Mouse (Mus musculus) MEL-GATA-1-ER (cell line): ENCODE results near the gene Diras1.
"Not testable (repeated sequence)": the region's sequence is repeated elsewhere in the genome, so short reads cannot be mapped to it uniquely, and the experiment has no call there.

Experiments
- DNase-seq: peaks from one replicate; pipeline ENCODE4 v3.0.0-alpha.2; 2012; ENCODE audit warnings: low read depth; ENCODE audit errors: extremely low read depth

Diras1 gene

GRCm38 (mm10) chr10:80999362-81000196, 25.9 kb downstream of the Diras1 start:
- DNase-seq, result peak; percentile 83

- peak; percentile 72 for DNase-seq
Observed at GRCm38 (mm10) chr10:80998778-80999177, 26.7 kb downstream of the Diras1 start.

- no peak for DNase-seq
Observed at GRCm38 (mm10) chr10:80998021-80998420, 27.4 kb downstream of the Diras1 start.

GRCm38 (mm10) chr10:80997332-80997731, 28.1 kb downstream of the Diras1 start:
- no peak for DNase-seq

DNA sequence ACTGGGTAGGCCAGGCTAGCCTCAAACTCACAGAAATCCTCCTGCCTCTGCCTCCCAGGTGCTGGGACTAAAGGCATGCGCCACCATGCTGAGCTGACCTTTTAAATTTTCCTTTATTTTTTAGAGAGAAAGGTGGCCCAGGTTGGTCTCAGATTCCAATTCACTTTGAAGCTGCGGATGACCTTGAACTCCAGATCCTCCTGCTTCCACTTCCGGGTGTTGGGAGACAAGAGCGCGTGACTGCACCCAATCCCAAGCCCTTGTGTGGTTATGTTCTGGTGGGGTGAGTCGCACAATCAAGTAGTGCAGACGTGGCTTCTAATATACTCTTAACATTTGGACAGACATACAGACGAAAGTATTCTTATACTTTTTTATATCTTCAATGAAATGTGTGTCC, 29.0 kb downstream of the Diras1 start:
- DNase-seq, result no peak

DNA sequence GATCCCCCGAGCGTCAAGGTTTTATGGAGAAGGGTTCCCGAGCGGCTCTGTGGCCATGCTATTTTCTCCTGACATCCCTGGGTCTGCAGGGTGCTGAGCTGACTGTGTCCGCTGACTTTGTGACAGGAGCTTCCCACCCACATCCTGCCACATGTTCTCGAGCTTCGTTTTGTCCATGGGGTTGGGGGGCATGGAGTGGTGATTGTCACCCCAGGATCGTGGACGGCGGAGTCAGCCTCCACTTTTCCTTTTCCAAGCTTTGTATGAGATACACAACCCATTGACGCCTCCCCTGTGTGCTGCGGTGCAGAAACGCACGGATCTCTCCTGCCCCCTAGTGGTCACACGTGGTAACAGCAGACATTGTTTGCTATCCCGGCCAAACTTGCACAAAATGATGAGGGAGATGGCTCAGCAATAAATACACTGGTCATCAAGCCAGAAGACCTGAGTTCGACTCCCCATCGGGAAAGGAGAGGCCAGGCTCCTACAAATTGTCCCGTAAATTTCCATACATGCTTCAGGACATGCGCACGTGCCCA, 30.3 kb downstream of the Diras1 start:
- peak; percentile 65 for DNase-seq

DNA sequence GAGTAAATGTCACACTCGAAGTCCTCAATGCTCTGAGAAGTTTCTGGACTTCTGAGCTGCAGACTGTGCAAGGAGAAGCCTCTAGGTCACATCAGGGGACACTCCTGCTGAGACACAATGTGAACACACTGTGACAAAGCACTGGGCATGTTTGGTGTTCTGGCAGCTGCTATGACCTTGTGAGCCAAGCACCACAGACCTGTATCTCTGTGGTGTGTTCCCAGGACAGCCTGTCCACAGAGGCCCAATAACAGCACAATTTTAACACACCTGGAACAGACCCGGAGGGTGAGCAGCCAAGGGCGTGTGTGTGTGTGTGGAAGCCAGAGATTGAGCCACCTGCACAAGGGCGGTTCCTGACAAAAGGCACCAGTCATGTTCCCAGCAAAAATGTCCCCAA, 30.8 kb downstream of the Diras1 start:
- no peak for DNase-seq

GRCm38 (mm10) chr10:80993276-80993675, 32.2 kb downstream of the Diras1 start:
- no peak for DNase-seq

DNA sequence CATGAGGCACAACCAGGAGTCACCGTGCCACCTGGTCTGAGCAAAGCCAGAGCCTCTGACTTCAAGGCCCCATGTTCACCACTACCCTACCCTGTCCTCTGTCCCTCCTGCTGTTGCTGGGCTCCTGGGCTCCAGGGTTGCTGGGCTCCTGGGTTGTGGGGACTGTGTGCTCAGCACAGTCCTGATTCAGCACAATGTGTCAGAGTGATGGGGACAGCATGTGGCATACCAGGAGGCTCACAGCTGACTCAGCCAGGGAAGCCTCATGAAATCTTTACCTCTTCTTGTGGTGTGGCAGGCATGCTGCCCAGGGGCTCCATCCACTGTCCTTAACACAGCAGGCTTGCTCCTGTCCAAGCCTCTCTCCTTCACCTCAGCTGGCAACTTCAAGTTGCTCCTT, 33.5 kb downstream of the Diras1 start:
- no peak for DNase-seq

DNA sequence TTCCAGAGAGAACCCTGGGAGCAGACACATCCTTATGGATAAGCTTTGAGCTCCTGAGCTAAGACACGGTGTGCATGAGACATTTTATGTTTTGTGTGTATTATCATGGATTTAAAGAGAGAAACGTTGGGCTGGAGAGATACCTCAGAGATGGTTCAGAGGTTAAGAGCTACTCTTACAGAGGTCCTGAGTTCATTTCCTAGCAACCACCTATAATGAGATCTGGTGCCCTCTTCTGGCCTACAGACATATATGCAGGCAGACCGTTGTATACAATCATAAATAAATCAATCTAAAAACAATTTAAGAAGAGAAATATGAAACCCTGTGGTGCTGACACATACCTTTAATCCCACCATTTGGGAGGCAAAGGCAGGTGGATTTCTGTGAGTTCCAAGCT, 34.5 kb downstream of the Diras1 start:
- no peak for DNase-seq

DNA sequence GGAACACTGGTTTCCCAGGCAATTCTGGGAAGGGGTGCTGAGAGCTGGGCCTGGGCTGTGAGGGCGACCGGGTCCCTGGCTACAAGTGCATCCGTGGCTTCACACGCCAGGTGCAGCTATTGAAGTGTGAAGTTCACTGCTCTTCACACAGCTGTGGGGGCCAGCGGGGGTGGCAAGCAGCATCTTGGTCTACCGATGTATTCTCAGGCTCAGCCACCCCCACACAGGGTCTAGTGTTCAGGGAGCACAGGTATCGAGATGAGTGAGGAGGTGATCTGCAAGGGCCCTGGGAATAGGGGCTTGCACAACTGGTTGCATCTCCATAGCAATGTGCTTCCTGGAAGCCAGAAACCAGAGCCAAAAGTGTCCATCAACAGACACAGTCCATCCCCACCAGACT, 35.1 kb downstream of the Diras1 start:
- no peak for DNase-seq

GRCm38 (mm10) chr10:80989854-80990253, 35.6 kb downstream of the Diras1 start:
- DNase-seq, result not testable (repeated sequence)

DNA sequence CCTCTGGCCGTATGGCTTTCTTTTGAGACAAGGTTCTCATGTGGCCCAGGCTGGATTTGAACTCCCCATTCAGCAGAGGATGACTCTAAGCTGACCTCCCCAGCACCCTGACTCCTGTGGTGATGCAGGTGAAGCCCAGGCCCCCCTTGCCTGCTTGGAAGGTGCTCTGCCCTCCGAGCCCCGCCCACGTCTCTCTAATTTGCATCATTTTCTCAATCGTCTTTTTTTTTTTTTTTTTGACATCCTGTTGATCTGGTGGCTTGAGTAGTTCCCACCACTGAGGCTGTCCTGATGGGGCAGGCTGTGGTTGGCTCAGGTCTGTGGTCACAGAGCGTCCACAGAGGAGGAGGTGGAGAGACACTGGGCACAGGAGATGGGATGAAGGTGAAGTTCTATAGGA, 36.0 kb downstream of the Diras1 start:
- no peak for DNase-seq

GRCm38 (mm10) chr10:80987709-80988441, 37.6 kb downstream of the Diras1 start:
- no peak for DNase-seq

GRCm38 (mm10) chr10:80986754-80987153, 38.7 kb downstream of the Diras1 start:
- DNase-seq, result no peak

DNA sequence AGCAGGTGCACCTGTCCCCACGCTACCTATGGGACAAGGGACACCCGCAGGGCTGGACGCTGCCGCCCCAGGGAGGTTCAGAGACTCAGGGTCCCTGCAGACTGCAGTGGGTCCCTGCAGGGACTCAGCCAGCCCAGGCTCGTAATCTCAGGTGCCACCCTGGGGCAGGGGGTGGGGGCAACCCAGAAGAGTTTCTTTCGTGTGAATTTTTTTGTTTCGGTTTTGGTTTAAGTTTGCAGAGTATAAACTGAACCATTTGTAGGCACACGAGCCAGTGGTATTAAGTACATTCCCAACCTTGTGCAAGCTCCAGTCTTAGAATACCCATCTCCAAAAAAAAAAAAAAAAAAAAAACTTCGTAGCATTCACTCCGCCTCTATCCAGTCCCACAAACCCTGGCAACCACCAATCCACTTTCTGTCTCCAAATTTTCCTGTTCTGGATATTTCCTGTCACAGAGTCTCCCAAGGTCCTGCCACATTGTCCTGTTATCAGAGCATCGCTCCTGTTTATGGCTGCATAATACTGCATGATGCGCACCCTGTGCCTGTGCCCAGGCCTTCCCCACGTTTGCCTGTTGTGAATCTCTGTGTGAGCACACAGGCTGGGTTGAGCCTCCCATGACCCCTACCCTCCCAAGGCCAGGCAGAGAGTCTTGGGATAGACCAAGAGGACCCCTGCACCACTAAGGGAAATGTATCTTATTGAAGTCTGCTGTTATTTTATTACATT, 39.3 kb downstream of the Diras1 start:
- DNase-seq, result no peak

DNA sequence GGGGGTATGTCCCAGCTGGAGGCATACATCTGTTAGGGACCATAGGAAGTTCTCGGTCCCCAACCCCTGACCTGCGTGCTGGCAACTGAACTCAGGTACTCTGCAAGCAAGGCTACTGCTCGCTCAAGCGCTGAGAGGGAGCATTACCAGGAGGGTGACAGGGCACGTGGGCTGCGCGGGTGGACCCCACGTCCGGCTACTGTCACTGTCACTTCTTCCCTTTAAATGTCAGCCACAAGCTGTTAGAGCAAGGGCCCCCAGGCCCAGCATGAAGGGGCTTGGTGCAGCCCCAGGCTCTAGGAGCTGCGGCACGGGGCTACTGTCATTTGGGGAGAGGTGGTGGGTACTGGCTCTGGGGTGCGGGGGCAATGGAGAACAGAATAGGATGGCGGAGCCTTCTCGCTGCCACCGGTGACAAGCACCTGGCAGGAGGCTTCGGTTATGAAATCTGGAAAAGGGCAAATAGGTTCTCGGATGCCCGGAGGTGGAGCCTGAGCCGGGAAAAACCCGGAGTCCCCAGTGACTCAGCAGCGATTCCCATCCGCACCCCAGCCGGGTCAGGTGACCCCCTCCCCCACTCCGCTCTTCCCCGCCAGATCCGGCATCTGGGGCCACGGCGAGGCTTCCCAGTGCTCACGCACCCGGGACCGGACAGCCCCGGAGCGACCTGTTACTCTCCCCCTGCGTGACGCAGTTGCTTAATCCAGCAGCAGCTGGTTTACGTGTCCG, 40.1 kb downstream of the Diras1 start:
- no peak for DNase-seq

DNA sequence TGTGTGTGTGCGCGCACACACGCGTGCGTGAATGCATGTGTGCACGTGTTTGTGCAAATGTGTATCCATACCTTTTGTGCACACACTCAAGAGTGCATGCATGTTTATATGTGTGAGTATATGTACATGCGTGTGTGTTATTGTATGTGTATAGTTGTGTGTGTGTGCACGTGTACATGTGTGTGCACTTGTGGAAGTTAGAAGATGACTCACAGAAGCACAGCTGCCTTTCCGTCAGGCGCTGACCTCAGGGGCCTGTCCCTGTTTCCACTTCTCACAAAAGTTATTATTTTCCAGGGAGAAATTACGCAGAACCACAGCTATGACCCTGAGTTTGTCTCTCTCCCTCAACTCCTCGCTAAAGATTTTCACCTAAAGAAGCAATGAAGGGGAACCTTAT, 41.2 kb downstream of the Diras1 start:
- DNase-seq, result no peak

GRCm38 (mm10) chr10:80982381-80982780, 43.1 kb downstream of the Diras1 start:
- no peak for DNase-seq

DNA sequence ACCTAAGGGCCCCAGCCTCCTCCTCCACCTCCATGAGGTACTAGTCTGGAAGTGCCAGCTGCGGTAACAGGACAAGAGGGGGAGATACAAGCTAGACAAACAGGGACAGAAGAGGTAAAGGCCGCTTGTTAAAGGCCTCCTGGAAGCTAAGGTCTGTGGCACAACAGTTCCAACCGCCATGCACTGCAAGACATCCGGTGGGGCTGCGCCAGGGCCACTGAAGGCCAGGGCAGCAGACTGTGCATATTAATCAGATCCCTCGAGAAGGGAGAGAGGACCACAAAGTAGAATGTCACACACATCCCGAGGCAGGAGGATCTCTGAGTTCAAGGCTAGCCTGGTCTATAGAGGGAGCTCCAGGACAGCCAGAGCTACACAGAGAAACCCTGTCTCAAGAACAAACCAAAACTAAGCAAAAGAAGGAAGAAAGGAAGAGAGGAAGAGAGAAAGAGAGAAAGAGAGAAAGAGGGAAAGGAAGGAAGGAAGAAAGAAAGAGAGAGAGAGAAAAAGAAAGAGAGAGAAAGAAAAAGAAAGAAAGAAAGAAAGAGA, 43.8 kb downstream of the Diras1 start:
- DNase-seq, result no peak

DNA sequence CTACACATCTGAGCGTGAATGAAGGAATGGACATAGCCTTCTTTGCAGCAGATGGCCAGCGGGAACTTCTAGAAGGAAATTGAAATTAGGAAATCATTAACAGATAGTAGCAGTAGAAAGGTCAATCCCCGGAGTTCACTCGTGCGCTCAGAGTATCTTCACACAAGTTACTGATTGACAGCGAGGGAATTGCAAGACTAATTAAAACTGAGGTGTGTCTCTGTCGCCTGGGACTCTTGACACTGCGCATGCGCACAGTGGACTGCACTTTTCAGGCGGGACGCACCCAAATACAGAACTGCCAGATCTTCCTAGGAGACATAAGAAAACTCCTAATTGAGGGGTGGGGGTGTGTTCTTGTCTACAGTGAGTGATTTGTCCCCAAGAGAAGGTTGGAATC, 50.0 kb downstream of the Diras1 start:
- DNase-seq, result no peak
